Mouse (Mus musculus) kidney, adult 2 months (tissue): ENCODE results near the gene Rer1.

Source experiments
- CTCF ChIP-seq: fragments of 200-500 bp; conservative IDR thresholded peaks from 2 replicates; pipeline ENCODE4 v1.5.1; 2011; ENCODE audit warnings: low read depth, mild to moderate bottlenecking, control low read depth, low read length, moderate library complexity, mixed read lengths; ENCODE audit not compliant: insufficient read depth, insufficient read length
- POLR2A ChIP-seq: fragments of 200-500 bp; IDR thresholded peaks from one replicate; pipeline ENCODE4 v1.6.1; 2011; ENCODE audit warnings: low read depth, low read length, control low read depth

- no peak for TF ChIP-seq CTCF
- TF ChIP-seq POLR2A = no peak
Observed at GRCm38 (mm10) chr4:155129996-155130395, 43.8 kb upstream of the Rer1 start.
